Mouse (Mus musculus): ENCODE measurements around the gene Unc13a. TPM values are rescaled to one million over a fixed set of nuclear protein-coding genes. Genes with fewer than 3 reads are reported as not detected.
A peak's percentile ranks its signal among the peaks of the same experiment; 100 is the strongest.

Unc13a gene
- polyA plus RNA-seq, 1 experiment from 2014 or later, result 0.69 TPM

GRCm38 (mm10) chr8:71658515-71659049 is 13.0 kb downstream of the Unc13a start:
- ATAC-seq (ENCODE audit: insufficient number of reproducible peaks, low FRiP score, low TSS enrichment, low read depth), result no peak
- Histone ChIP-seq H3K9ac (no peak overlapping the region), H3K27ac (no peak overlapping the region), H3K9me3 (no peaks in the 10 kb centered on the region), H3K36me3 (no peaks in the 10 kb centered on the region), H3K4me3 (no peak overlapping the region), H3K4me1 (peaks cover 13% of the 10 kb centered on the region), H3K4me2 (no peak overlapping the region), H3K27me3 (peaks cover 89% of the 10 kb centered on the region)
- WGBS, result 33% methylated on average over 17 of the region's 17 CpGs

DNA sequence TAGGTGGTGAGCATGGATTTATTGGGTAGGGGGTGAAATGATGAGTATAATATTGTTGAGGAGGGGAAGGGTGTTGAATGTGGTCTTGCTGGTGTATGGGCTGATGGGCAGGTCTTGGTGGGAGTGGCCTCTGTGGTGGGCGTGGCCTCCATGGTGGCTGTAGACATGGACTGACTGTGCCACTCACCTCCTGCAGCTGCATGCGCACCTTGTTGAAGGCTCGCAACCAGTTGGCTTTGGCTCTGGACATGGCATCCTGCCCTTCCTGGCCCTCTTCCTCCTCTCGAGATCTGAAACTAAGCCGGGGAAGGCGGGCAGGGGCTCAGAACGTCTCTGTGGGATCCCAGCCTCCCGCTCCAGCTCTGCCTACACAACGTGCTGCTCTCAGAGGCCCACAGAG is 13.7 kb downstream of the Unc13a start:
- Histone ChIP-seq H3K36me3 (no peaks in the 10 kb centered on the region), H3K27me3 (peaks cover 89% of the 10 kb centered on the region), H3K4me3 (no peak overlapping the region), H3K4me1 (peaks cover 13% of the 10 kb centered on the region), H3K9me3 (no peaks in the 10 kb centered on the region), H3K9ac (no peak overlapping the region), H3K27ac (no peak overlapping the region), H3K4me2 (no peak overlapping the region)
- 20% methylated on average over 9 of the region's 9 CpGs for WGBS
- no peak for ATAC-seq (ENCODE audit: insufficient number of reproducible peaks, low FRiP score, low TSS enrichment, low read depth)

GRCm38 (mm10) chr8:71654600-71654999 is 17.0 kb downstream of the Unc13a start:
- Histone ChIP-seq H3K27ac (no peak overlapping the region), H3K4me2 (peak overlapping the region; percentile 33), H3K4me3 (peak overlapping the region; percentile 17; the same call in 1 of the 2 replicates), H3K9me3 (no peaks in the 10 kb centered on the region), H3K9ac (no peak overlapping the region), H3K36me3 (no peaks in the 10 kb centered on the region), H3K4me1 (peaks cover 8% of the 10 kb centered on the region), H3K27me3 (peaks cover 74% of the 10 kb centered on the region)
- no peak for ATAC-seq (ENCODE audit: insufficient number of reproducible peaks, low FRiP score, low TSS enrichment, low read depth)
- under 1% methylated on average over 24 of the region's 24 CpGs for WGBS

GRCm38 (mm10) chr8:71645510-71645909 is 26.0 kb downstream of the Unc13a start:
- no peak for ATAC-seq (ENCODE audit: insufficient number of reproducible peaks, low FRiP score, low TSS enrichment, low read depth)
- WGBS, result 79% methylated on average over 9 of the region's 9 CpGs
- H3K4me1 ChIP-seq, result no peaks in the 10 kb centered on the region
- no peak overlapping the region for H3K9ac ChIP-seq
- H3K36me3 ChIP-seq, result no peaks in the 10 kb centered on the region
- H3K9me3 ChIP-seq, result no peaks in the 10 kb centered on the region
- H3K27me3 ChIP-seq, result no peaks in the 10 kb centered on the region
- H3K27ac ChIP-seq, result no peak overlapping the region
- H3K4me2 ChIP-seq, result no peak overlapping the region
- H3K4me3 ChIP-seq, result no peak overlapping the region

DNA sequence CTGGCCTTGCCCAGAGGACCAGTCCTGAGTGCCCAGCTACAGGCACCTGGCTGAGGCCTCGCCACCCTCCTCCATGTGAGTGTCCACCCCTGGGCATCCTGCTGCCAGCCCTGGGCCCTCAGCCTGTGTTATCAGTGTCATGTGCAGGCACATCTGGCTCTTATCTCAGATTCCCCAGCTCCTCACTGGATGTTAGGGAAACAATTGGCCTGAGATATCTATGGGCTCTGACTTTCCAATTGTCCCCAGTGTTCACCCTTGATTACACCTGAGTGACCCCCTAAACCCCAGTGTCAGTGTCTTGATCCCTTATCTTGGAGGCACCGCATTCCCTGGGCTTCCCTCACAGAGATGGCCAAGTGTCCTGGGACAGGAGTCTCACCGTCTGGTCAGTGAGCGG is 32.2 kb downstream of the Unc13a start:
- Histone ChIP-seq H3K36me3 (no peaks in the 10 kb centered on the region), H3K9me3 (no peaks in the 10 kb centered on the region), H3K4me2 (no peak overlapping the region), H3K4me3 (no peak overlapping the region), H3K4me1 (peaks cover 3% of the 10 kb centered on the region), H3K27me3 (peaks cover 14% of the 10 kb centered on the region), H3K9ac (no peak overlapping the region), H3K27ac (no peak overlapping the region)
- no peak for ATAC-seq (ENCODE audit: insufficient number of reproducible peaks, low FRiP score, low TSS enrichment, low read depth)
- WGBS, result 88% methylated on average over 4 of the region's 4 CpGs

DNA sequence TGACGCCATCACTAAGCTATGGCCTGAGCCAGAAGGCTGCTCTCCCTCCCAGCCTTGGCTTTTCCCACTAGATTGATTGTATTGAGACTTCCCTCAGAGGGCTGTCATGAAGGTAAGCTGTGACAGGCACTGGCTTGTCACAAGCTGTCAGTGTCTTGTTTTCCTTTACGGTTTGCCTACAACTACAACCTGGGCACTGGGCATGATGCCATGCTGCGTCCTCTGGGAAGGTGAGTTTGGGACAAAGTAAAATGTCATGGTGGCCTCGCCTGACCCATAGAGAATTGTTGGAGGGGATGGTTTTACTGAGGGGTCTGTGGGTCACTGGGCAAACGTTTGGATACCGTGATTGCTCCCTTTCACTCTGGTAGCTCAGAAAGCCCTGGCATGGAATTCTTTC is 33.2 kb downstream of the Unc13a start:
- Histone ChIP-seq H3K27me3 (peaks cover 21% of the 10 kb centered on the region), H3K4me2 (no peak overlapping the region), H3K36me3 (no peaks in the 10 kb centered on the region), H3K4me1 (peaks cover 11% of the 10 kb centered on the region), H3K27ac (no peak overlapping the region), H3K9ac (no peak overlapping the region), H3K9me3 (no peaks in the 10 kb centered on the region), H3K4me3 (no peak overlapping the region)
- 64% methylated on average over 6 of the region's 6 CpGs for WGBS
- ATAC-seq (ENCODE audit: insufficient number of reproducible peaks, low FRiP score, low TSS enrichment, low read depth), result no peak

DNA sequence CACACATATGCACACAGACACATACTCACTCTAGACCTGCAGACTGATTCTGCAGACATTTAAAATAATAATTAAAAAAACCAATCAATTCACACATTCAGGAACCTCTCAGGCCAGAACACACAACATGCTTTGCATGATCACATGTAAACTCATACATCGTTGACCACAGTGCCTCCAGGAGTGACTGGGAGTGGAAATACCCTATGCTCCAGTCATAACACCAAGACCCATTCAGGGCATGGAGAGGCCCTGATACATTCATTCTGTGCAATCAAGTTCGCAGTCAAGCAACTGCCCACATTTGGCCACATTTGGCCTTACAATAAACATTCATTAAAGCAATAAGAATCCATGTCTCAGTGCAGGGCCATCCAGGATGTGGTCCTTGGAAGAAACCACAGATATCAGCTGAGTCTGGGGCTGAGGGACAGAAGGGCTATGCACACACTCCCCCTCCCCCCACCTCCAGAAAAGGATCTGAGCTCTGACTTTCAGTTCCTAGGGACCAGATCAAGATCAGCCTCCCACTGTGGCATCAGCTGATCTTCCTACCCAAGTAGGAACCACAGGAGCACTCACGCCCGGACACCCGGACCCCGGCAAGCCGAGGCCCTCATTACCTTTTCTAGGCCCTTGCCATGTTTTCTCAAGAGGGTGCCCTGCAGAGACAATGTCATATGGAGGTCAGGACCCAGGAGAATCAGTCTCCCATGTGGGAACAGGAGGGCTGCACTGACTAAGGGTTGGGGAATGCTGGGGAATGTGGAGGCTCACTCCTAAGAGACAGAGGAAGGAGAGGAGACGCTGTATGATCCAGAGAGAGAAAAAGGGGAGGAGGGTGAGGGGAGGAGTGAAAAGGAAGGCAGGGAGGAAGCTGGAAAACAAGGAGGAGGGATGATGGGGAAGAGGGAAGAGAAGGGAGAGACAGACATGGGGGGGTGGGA is 34.1 kb downstream of the Unc13a start:
- no peak overlapping the region for H3K4me3 ChIP-seq
- 70% methylated on average over 8 of the region's 8 CpGs for WGBS

DNA sequence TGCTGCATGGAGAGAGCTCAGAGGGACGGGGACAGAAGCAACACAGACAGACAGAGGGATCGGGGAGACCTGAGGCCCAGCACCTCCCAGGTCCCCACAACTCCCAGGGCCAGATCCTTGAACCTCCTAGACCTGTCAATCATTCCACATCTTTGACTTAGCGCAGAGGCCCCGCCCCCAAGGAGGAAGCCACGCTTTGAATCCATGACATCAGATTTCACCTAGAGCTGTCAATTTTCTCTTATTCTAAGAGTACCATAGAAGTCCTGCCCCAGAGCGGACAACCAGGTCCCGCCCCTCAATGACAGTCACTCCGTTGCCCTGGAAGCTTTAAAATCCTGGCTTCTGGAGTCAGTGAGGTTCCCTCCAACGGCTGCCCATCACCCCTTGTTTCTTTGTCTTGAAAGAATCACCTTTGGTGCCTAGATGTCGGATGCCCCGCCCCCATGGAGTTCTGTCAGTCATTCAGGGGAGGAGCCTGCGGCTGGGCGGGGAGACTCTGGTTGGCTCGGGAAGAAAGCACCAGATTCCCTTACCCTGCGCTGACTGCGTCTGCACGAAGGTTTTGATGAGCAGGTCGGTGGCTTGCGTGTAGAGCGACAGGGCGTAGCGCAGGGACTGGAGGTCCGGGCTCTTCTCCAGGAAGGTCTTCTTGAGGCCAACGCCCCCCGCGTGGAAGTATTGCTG is 37.4 kb downstream of the Unc13a start:
- peak; percentile 15; the same call in 1 of the 2 replicates for ATAC-seq (ENCODE audit: insufficient number of reproducible peaks, low FRiP score, low TSS enrichment, low read depth)
- Histone ChIP-seq H3K36me3 (no peaks in the 10 kb centered on the region), H3K4me2 (peak overlapping the region; percentile 44), H3K9ac (no peak overlapping the region), H3K4me3 (peak overlapping the region; percentile 24), H3K9me3 (no peaks in the 10 kb centered on the region; the same call in 1 of the 2 replicates), H3K27me3 (peaks cover 51% of the 10 kb centered on the region), H3K4me1 (peaks cover 22% of the 10 kb centered on the region), H3K27ac (no peak overlapping the region)
- 2% methylated on average over 26 of the region's 26 CpGs for WGBS

More for the DNA sequence above, 34.1 kb downstream of the Unc13a start:
- Histone ChIP-seq H3K27me3 (peaks cover 28% of the 10 kb centered on the region), H3K9ac (no peak overlapping the region), H3K4me1 (peaks cover 11% of the 10 kb centered on the region), H3K36me3 (no peaks in the 10 kb centered on the region), H3K4me2 (no peak overlapping the region), H3K9me3 (no peaks in the 10 kb centered on the region; the same call in 1 of the 2 replicates), H3K27ac (no peak overlapping the region)
- ATAC-seq (ENCODE audit: insufficient number of reproducible peaks, low FRiP score, low TSS enrichment, low read depth), result no peak

DNA sequence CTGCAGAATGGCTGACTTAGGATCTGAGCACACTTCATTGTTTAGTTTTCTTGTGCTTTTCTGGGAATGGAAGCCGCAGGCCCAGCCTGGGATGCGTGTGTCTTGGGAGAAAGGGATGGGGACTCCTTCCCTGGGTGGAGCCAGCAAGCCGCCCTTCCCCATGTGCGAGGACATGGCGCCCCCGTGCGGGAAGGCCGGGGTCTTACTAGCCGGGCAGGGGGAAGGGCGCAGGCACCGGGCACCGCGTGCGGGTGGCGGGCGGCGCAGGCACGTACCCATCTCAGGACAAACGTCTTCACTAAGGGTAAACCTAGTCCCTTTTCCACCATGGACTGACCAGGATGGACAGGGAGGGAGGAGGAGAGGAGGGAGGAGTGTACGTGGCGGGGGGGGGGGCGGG is 38.4 kb downstream of the Unc13a start:
- ATAC-seq (ENCODE audit: insufficient number of reproducible peaks, low FRiP score, low TSS enrichment, low read depth), result no peak
- Histone ChIP-seq H3K27me3 (peaks cover 51% of the 10 kb centered on the region), H3K36me3 (no peaks in the 10 kb centered on the region), H3K9me3 (no peaks in the 10 kb centered on the region; the same call in 1 of the 2 replicates), H3K27ac (no peak overlapping the region), H3K4me1 (peaks cover 32% of the 10 kb centered on the region), H3K4me2 (no peak overlapping the region), H3K4me3 (peak overlapping the region; percentile 14; the same call in 1 of the 2 replicates), H3K9ac (no peak overlapping the region)
- WGBS, result 12% methylated on average over 19 of the region's 22 CpGs

DNA sequence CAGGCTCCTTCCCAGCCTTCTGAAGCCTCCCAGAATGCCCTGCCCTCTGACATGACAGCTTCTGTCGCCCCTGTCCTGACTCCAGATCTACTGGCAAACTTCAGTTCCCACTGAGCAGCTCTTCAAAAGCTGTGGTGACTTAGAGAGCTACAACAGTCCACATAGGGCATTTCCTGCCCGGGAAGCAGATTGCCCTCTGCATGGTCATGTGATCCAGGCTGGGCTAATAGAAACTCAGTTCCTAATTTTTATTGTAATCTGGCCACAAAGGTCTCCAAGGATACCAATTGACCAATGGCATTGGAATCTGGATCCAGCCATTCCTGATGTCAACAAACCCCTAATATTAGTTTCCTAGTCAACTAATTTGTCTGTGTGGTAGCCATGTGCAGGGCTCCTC is 39.7 kb downstream of the Unc13a start:
- H3K9ac ChIP-seq, result no peak overlapping the region
- peaks cover 51% of the 10 kb centered on the region for H3K27me3 ChIP-seq
- ATAC-seq (ENCODE audit: insufficient number of reproducible peaks, low FRiP score, low TSS enrichment, low read depth), result no peak
- H3K4me1 ChIP-seq, result peaks cover 45% of the 10 kb centered on the region
- no peaks in the 10 kb centered on the region for H3K36me3 ChIP-seq
- no peak overlapping the region for H3K27ac ChIP-seq
- no peak overlapping the region for H3K4me3 ChIP-seq
- no peak overlapping the region for H3K4me2 ChIP-seq
- WGBS, result 69% methylated on average over 2 of the region's 2 CpGs
- H3K9me3 ChIP-seq, result no peaks in the 10 kb centered on the region; the same call in 1 of the 2 replicates

DNA sequence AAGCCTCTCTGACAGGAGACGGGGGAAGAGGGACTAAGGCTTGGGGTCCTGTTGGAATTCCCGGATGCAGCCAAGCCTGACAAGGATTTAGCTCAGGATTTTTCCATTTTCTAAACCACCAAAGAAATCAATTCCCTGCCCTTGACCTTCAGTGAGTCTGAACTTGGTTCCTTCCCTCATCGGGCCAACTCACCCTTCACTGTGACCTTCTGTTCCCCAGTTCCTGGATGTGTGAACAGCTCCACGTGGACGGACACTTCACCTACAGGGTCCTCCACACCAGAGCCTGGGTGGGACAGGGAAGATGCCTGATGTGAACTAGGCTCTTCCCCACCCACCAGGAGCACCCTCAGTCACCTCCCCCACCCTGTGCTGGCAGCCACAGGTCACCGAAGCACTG is 40.8 kb downstream of the Unc13a start:
- Histone ChIP-seq H3K9me3 (no peaks in the 10 kb centered on the region; the same call in 1 of the 2 replicates), H3K27ac (no peak overlapping the region), H3K27me3 (peaks cover 48% of the 10 kb centered on the region), H3K4me3 (no peak overlapping the region), H3K9ac (no peak overlapping the region), H3K4me2 (no peak overlapping the region), H3K4me1 (peaks cover 46% of the 10 kb centered on the region), H3K36me3 (0 out of 2 replicates have a peak, but pooled peaks cover 3% of the 10 kb centered on the region)
- WGBS, result 84% methylated on average over 6 of the region's 6 CpGs
- ATAC-seq (ENCODE audit: insufficient number of reproducible peaks, low FRiP score, low TSS enrichment, low read depth), result no peak

Data from limb, embryonic 15.5 days (tissue).